Mouse (Mus musculus) B cell, adult 2 months (primary cell): ENCODE results near the gene March10.

Experiments
- DNase-seq, 2 experiments: peaks; one replicate each; pipeline ENCODE4 v3.0.0; 2022

March10 gene

DNA sequence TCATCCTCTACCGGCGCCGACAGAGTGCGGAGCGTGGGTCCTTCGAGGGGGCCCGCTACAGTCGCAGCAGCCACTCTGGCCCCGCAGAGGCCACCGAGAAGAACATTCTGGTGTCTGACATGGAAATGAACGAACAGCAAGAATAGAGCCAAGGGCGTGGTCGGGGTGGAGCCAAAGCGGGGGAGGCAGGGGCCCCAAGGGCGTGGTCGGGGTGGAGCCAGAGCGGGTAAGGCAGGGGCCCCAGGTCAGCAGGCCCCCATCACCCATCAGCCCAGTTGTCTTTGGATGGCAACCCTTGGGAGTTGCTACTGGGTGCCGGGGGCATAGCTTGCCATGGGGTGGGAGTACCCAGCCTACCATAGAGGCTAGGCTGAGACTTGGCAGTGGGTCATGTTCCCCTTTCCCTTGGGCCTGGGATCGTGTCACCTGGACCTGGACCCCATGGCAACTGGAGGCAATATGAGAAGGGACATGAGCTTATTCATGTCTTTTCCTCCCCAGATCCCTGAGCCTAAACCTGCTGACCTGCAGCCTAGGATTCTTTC is 106.7 kb downstream of the March10 start:
- DNase-seq = no peak

DNA sequence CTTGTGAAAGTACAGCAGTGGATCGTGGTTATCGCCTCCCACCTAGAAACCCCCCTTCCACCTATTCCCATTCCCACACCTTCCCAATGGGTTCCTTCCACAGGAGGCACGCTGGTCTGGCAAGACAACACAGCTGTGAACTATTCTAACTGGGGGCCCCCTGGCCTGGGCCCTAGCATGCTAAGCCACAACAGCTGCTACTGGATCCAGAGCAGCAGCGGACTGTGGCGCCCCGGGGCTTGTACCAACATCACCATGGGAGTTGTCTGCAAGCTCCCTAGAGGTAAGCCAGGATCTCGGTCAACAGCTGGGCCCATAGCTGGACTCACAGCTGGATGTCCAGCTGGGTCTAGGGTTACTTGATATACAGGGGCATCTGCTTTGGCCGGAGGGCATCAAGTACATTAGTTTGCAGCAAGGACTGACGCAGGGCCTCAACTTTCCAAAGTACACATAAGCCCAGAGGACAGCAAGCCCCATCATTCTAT is 108.0 kb downstream of the March10 start:
- DNase-seq = no peak

DNA sequence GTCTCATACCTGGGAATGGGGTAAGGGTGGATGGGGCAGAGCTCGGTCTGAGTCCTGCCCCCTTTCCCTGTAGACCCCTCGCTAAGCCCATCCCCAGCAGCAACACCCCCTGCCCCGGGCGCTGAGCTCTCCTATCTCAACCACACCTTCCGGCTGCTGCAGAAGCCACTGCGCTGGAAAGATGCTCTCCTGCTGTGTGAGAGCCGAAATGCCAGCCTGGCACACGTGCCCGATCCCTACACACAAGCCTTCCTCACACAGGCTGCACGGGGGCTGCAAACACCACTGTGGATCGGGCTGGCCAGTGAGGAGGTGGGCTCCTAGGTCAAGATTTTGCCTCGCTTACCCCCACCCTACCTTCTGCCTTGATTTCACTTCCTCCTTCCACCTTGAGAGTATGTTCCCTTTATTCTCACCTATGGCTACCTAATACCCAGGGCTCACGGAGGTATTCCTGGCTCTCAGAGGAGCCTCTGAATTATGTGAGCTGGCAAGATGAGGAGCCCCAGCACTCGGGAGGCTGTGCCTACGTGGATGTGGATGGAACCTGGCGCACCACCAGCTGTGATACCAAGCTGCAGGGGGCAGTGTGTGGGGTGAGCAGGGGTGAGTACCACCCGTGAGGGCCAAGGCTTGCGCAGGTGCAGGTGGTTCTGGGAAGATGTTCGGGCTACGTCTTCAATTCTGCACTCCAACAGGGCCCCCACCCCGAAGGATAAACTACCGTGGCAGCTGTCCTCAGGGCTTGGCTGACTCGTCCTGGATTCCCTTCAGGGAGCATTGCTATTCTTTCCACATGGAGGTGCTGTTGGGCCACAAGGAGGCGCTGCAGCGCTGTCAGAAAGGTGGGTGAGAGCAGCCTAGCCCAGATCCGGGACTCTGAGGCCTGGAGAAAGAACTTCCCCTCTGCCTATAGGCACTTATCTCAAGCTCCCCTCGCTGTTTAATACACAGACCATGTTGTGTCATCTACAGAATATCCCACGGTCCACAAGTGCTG is 109.1 kb downstream of the March10 start:
- DNase-seq = peak; percentile 69 to 71

DNA sequence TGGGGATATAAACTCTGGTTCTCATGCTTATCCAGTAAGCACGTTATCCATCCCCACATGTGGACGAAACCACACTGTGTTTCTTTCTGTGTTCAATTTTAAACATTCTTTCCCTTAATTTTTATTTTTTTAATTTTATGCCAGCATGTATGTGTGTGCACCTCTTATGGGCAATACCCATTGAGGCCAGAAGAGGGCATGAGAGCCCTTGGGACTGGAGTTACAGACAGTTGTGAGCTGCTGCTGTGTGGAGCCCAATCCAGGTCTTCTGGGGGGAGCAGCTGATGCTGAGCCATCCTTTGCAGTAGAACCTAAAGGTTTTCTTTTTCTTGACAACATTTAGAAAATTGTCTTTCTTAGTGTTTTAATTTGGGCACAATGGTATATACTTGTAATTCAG is 111.3 kb downstream of the March10 start:
- DNase-seq = peak; percentile 33 to 37

DNA sequence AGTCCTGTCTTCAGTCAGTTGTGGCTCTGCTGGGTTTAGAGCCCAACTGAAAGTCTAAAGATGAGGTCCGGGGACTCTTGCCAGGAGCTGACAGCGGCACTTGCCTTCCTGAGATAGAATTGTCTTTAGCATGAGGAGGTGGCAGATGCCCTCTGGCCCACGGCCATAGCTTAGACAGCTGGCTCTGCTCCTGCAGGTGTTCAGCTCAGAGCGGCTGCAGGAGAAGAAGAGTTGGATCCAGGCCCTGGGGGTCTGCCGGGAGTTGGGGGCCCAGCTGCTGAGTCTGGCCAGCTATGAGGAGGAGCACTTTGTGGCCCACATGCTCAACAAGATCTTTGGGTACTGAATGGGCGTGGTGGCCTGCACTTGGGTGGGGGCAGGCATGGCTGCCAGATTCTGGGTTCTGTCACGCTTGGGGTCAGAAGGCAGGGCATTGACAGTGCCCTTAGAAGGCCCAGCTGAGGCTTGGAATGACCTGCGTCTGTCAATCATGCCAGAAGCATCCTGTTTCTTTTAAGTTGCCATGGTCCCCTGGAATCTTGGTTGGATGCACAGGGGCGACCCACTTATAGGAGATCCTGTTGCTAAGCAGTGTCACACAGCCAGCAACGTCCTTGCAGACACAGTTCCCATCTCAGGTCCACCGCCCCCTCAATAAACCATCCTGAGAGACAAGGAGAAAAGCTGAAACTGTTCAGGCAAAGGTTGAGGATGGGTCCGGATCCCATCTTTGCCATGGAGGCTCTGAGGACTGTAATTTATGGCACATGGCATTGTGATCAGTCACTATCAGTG is 117.7 kb downstream of the March10 start:
- no peak for DNase-seq

DNA sequence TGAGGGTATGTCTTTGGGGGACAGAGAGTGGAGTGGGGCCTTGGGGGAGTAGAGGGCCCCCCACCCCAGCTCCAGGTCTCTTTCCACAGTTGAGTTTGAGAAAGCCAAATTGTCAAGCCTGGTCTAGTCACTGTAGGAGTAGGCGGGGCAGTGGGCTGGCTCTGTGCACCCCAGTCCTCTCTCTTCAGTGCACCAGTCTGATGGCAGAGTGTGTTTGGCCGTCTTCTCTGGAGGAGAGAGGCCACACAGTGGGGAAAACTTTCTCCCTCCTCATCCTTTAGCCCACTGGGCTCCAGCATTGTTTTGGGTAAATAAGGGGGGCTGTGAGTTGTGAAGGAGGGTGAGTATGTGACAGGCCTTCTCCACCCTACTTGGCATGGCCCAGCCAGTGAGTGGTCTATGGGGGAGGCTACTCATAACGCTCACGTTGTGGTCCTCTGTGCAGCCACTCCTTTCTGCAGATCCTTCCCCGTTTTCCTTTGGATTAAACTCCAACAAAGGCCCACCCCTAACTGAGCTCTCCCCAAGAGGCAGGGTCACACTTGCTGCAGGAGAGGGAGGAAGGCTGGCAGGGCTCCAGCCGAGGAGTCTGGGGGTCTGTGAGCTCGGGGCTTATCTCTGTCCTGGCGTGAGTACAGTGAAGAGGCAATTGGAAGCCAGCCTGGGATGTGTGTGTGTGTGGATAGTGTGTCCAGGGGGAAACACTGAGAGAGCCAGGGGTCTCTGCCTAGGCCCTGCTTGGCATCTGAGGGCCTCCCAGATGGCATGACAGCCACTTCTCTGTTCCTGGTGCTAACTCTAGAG is 122.5 kb downstream of the March10 start:
- no peak for DNase-seq

DNA sequence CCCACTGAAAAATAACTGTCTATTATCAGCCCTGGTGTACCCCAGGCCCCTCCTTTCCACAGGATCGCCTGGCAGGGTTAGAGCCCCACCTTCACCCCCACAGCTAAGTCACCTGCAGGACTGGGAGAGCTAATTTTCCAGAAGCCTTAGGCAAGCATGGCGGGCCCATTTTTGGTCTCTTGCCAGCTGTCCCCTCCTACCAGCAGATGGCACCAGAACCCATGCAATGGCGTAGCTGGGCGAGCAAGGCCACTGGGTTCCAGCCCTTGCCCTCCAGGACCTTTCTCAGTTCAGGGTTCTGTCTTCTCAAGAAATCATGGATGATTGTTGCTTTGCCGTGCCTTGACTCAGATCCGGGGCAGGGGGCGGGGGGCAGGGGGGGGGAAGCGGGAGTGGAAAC is 124.1 kb downstream of the March10 start:
- DNase-seq = peak; percentile 26

DNA sequence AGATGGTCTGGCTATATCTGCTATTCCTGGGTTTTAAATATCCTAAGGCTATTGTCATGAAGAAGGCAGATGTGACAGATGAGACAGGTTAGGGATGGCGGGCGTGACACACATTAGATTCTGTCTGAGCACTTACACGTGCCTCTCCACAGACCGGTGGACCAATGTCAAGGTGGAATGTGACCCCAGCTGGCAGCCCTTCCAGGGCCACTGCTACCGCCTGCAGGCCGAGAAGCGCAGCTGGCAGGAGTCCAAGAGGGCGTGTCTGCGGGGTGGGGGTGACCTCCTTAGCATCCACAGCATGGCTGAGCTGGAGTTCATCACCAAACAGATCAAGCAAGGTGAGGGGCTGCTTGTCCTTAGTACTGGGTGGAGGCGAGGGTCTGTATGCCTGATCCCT is 124.8 kb downstream of the March10 start:
- DNase-seq = no peak

DNA sequence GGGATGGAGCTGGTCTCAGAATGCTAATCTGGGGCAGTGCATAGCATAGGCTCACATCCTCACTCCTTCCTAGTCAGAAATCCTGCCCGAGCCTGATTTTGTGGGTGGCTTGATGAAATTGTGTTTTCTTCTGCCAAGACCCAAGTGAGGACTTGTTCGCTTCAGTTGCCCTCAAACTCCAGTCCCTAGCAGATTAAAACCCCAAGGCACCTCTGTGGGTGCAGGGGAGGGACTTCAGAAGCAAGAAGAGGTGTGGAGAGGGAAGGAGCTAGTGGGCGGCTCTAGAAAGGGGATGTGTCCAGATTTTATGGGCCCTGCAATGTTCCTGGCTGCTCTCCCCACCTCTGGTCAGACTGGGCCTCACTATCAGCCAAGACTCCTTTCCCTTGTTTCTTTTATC is 125.4 kb downstream of the March10 start:
- DNase-seq = no peak

DNA sequence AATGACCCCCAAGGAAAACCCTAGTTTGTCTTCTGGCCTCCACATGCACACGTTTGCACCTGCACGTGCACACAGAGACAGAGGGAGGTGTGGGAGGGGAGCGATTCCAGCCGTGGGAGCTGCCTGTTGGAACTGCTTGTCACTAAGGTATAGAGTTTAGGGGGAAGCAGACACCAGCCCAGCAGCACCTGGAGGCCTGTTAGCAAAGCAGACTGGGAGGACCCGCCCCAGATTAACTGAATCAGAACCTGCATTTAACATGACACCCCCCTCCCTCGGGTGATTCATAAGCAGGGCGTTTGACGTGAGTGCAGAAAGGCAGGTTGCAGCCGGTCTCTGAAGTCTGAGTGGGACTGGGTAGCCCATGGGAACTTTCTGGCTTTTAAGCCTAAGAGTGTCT is 126.6 kb downstream of the March10 start:
- DNase-seq = no peak

DNA sequence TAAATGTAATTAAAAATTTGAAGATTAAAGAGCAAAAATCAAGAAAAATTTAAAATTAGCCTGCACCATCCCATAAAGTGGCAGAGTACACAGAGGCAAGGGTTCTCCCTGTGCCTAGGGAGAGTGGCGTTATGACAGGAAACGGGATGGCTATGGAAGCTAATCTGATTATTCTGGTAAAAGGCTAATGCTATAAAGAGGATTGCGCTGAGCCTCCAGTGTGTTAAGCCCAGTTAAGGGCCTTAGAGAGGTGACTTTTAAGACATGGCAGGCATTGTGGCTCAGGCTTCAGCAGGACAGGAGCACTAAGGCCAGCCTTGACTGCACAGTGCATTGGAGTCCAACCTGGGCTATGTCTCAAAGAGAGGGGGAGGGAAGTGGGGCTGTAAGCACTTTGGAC is 129.4 kb downstream of the March10 start:
- DNase-seq = no peak

DNA sequence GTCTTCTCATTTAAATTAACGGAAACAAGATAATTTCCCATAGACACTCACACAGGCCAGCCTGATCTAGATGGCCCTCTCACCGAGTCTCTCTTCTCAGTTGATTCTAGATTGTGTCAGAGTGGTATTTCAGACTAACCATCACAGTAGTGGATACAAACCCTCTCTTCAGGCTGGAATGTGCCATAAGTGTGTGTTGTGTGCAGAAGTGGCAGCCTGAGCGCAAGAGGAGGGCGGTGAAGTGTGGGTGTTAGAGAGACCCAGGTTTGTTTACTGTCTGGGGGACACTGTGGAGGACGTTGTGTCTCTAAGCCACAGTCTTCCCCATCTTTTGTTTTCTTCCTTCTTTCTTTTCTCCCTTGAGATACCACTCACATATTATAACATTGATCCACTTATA is 133.0 kb downstream of the March10 start:
- no peak for DNase-seq

DNA sequence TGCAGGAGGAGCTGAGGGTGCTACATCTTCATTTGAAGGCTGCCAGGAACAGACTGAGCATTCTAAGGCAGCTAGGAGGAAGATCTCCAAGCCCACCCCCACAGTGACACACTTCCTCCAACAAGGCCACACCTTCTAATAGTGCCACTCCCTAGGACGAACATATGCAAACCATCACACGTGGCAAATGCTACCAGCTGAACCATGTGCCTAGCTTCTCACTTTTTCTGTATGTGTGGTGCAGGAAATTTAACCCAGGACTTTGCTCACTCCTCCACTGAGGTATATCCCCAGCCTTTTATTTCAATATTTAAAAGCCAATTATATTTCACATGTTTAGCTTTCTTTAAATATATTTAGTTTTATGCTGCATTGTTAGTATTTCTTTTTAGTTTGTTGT is 135.4 kb downstream of the March10 start:
- no peak for DNase-seq

DNA sequence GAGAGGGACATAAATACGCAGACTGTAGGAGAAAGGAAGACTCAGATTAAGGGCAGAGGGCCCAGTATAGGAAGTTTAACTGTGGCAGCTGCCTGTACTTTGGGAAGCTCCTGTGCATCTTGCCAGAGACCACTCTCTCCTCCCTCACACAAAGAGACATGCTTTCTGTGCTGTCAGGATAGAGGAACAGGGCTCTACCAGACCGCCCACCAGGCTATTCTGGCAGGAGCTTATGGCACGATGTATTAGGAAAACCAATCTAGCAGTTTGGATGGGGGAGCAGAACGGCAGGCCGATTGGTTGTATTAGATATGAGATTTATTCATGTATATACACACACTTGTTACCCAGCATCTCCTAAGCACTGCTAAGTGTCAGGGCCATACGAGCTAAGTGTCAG is 138.8 kb downstream of the March10 start:
- no peak for DNase-seq

DNA sequence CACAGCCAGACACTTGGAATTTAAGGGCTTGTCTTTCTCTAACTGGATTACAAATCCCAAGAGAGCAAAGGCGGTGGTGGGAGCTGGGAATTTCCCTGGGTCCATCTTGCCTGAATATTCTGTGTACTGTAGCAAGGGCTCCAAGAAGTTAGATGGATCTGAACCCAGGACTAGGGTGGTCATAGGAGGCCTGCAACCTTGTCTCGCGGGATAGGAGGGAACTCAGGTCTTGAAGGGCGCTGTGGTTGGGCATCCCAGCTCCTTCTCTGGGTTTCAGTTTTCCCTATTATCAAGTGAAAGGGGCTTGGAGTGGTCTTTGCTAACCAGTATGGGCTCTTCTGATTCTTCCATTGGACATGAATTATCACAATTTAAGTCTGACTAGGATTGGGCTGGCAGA is 140.4 kb downstream of the March10 start:
- DNase-seq = no peak

DNA sequence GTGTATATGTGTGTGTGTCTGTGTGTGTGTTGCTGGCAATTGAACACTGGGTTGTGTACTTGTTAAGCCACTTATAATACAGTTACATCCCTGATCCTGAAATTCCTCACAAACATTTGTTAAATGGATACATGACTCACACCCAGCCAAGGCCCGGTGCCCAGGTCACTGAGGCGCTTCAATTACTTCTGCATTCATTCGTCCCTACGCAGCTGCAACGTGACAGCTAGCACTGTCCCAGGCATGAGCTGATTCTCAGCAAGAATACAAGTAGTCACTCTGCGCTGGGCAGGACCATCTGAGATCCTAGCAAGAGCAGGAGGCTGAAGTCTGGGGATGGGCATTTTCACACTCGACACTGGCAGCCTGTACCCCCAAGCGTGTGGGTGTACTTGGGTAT is 141.2 kb downstream of the March10 start:
- no peak for DNase-seq

DNA sequence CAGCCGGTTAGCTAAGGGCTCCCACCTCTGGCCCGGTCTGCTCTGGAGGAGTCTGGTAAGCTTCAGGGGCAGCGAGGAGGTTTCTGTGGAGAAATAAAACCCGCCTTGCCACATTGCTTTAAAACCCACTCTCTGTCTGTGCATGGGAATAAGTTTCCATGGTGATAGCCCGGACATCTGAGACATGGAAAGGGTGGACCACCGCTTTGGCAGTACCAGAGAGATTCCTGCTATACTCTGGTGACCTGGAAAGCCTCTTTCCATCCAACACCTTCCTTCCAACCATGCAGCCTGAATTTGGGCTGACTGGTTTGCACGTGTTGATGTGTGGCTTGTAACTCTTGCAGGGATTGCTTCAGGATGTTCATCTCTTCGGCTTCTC is 142.9 kb downstream of the March10 start:
- DNase-seq = no peak

DNA sequence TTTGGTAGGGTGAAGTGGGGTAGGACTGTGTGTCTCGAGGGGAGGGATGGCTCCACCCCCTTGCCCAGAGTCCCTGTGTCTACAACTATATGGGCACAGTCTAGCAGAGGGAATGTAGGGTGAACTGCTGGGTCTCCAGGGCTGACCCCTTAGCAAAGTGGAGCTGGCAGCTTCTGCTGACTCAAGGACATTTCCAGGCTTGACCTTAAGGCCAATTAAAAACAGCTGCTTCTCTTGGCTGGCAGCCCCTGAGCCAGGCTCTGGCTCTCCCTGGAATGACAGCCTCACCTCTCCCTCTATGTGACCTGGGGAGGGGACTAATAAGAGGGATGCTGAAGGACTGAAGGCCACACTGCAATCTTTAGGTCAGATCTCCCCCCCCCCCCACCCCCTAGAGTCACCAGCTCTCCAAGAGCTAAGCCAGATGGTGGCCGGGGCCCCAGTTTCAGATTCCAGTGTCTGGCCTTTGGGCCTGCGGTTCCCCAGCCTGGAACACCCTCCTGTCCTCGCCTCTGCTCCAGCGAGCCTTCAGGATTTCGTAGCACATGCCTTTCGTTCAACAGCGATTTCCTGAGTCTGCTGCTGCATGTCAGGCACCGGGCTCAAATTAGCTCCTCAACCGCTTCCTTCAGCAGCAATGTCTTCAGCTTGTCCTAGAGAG is 143.4 kb downstream of the March10 start:
- DNase-seq = no peak

DNA sequence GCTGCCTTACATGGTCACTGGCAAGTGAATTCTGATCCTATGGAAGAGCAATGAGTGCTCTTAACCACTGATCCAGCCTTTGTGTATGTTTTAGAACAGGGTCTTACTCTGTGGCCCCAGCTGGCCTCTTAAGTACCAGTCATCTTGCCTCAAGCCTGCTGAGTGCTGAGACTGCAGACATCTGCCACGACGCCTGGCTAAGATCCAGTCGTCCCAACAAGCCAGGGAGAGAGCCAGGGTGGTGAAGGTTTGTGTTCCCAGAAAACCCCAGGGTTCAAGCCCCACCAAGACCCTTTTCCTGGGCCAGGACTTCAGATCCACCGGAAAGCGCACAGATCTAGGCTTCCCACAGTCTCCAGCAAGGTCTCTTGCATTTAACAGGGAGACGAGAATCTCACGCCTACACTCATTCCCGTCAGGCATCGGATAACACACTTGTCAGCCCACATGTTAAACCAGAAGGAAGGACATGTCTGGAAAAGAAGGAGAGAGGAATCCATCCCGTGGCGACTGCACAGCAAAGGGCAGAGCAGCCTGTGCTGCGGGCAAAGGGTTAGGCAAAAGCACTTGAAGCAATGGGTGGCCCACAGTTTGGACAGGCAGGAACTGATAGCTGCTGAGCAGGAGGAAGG is 144.1 kb downstream of the March10 start:
- no peak for DNase-seq

DNA sequence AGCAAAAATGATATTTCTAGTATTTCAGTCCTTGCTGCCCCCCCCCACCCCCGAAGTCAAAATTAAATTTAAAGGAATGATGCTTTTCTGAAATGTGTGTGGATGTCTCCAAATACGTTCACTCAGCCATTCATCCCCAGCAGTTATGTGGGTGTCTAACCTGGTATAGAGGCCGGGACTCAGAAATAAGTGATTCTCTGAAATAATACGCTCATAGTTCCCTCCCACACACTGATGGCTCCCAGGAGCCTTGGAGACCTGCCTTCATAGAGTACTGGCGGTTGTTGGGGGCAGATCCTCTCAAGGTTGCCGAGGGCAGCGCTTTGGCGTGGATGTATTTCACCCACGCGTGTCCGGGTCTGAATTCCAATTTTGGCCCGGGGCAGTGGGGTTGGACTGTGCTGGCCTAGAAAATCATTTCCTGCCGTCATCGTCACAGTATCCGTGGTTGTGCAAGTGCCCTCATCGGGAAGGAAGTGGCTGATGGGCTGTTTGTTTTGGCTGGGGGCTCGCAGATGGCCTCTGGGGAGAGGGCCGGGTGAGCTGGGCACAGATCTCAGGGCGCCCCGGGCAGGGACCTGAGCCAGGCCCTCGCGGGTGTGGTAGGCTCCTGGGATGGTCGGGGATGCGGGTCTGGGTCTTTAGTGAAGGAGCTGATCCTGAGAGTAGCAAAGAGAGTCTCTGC is 145.1 kb downstream of the March10 start:
- DNase-seq = no peak
